Mouse (Mus musculus): Measurements from ENCODE around the gene Yeats2.
"Not testable (repeated sequence)": the region's sequence is repeated elsewhere in the genome, so short reads cannot be mapped to it uniquely, and the experiment has no call there.

Yeats2 gene

DNA sequence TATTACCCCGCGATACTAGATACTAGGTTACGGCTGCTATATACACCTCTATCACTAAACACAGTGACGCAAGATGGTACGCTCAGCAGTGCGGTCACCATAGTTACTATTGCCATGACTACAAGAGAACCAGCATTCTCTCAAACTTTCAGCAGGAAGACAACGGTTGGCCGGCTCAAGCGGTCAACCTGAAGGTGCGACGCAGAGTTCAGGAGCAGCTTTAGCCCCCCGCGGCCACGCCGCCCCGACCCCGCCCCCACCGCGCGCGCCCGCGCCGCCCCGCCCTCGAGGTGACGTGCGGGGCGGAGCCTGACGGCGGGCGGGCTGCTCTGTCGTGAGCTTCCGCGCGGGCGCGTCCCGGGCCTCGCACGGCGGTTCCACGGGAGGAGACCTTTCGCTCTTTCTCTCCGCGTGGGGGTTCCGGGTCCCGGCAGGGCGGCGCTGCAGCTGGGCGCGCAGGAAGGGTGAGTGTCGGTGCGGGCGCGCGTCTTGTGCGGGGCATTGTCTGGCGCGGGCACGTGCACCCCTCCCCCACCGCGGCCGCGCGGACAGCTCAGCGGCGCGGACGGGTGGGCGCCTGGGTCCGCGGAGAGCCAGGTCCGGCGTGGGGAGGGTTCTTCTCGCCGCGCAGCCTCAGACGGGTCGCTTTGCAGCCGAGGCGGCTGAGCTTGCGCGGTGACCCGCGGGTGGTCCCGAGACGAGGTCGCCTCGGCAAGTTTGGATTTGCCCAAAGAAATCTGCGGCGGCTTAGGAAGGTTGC lies at the start of gene Yeats2:
Gene Yeats2 (plus strand): TSS at position 292 of the 760 bp plus-strand sequence.
- peak; percentile 83 to 87 for DNase-seq

DNA sequence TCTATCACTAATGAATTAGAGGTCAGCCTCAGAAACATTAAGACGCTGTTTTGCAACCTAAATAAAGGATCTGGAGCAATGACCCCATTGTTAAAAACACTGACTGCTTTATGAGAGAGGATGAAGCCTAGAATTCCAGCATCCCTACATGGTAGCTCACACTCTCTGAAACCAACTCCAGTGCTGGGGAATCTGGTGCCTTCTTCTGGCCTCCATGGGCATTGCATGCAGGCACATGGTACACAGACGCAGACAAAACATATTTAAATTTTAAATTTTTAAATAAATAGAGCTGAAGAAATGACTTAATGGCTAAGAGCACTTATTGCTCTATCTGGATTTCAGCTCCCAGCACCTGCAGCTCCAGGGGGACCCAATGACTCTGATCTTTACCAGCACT lies 44.9 kb upstream of the Yeats2 start:
- DNase-seq: no peak

DNA sequence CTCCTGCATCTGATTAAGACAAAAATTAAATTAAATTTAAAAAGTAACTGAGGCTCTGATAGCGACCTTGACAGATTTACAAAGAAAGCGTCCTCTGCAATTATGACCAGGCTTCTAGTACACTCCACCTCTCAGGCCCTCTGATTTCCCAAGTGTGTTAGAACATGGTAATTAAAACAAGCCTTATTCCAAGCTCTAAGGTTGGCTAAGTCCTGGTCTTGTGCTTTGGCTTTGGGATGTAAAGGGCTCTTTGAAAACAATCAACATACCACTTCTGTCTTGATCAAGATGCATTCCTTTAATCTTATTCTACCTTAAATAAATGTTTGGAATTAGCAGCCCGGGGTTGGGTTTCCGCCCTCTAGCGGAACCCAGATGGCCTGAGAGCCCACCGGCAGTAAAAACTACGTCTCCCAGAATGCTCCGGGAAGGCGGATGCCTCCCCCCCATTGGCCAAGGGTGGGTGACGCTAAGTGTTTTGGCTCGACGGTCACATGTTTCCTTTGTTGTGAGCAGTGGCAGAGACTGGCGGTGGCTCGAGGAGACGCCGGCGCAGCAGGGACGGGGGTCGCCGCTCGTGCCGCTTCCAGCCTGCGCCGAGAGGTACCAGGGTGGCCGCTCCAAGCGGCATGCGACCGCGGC lies 43.7 kb upstream of the Yeats2 start, which contains the start of gene Klhl24:
Gene Klhl24 (plus strand): TSS at position 474 of the 642 bp plus-strand sequence.
- DNase-seq: peak; percentile 88 to 95

DNA sequence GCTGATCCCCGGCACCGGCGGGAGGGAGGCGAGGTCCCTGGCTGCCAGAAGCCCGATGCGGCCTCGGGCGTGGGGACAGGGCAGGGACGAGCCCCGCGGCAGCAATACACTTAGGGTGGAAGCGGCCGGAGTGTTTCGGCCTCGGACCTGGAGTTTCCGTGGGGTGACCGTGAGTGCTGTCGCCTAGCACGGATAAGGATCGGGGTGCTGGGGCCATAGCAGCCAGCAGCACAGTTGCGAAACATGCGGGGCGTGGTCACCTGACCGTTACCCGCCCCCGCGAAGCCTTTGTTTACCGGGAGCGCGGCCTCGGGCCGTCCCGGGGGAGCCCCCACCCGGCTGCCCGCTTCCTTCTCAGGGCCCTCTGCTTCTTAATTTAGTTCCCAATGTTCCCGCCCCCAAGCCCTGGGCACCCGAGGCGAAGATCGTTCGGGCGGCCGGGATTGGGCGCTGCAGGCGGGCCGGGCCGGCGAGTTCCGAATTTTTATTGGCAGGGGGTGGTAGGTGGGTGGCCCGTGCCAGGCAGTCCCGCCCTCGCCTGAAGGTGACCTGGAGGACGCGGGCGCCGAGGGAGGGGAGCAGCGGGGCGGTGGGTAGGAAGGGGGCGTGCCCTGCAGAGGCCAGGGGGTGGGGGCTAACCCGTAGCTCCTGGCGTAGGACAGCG lies 43.0 kb upstream of the Yeats2 start:
- DNase-seq: peak; percentile 92 to 95

DNA sequence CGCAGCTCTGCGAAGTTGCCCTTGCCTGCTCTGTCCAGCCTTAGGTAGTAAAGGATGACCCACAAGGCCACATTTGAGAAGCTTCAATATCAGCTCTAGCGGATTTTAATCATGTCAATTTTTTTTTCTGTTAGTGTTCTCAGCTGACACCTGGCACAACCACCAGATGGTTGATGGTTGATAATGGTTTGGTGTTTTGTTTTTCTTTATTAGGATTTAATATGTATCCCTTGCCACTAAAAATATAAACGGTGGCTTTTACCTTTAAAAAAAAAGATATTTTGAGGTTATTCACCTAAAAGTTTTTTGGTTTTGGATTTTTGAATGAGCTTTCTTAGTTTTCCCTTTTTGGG lies 42.5 kb upstream of the Yeats2 start:
- no peak for DNase-seq

DNA sequence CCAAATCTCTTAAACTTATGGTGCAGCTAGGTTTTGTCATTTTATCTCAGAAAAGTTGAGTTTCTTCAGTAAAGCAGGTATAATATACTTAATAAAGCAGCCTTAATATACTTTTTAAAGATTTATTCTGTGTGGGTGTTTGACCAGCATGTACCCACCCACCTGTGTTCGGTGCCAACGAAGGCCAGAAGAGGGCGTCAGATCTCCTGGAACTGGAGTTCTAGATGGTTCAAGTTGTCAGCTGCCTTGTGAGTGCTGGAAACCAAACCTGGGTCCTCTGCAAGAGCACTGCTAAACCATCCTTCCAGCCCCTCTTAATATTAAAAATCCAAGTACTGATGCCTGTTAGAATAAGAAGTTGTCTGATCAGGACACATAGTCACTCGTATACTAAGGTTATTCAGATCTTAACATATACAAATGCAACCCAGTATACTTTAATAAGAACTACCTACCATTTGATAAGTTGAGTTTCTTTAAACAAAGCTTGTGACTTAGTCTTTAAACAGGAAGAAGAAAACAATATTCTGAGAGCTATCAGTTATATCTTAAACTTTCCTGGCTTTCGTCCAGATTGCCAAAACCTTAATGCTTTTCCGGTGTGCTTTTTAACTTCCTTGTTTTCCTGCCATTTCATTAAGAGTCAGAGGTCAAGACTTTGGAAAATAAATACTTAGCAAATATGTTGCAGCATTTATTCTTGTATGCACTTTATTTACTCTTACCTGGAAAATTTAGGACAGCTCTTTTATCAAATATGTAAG lies 41.8 kb upstream of the Yeats2 start:
- no peak for DNase-seq

DNA sequence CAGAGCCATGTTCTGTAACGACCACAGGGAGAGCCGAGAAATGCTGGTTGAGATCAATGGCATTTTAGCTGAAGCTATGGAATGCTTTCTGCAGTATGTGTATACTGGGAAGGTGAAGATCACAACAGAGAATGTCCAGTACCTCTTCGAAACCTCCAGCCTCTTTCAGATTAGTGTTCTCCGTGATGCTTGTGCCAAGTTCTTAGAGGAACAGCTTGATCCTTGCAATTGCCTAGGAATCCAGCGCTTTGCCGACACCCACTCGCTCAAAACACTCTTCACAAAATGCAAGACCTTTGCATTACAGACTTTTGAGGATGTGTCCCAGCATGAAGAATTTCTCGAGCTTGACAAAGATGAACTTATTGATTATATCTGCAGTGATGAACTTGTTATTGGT lies 33.9 kb upstream of the Yeats2 start:
- DNase-seq: no peak

DNA sequence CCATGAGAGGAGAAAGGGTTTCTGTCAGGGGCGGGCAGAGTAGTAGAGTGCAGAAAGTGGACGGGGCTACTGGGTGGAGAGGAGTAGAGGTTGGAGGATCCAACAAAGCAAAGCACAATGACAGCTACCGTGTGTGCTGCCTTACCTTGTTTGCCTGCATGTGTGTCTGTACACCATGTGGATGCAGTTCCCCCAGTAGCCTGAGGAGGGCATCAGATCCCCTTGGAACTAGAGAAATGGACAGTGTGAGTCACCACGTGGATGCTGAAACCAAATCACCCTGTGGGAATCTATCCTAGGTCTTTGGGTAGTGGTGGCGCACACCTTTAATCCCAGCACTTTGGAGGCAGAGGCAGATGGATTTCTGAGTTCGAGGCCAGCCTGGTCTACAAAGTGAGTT lies 31.9 kb upstream of the Yeats2 start:
- no peak for DNase-seq

DNA sequence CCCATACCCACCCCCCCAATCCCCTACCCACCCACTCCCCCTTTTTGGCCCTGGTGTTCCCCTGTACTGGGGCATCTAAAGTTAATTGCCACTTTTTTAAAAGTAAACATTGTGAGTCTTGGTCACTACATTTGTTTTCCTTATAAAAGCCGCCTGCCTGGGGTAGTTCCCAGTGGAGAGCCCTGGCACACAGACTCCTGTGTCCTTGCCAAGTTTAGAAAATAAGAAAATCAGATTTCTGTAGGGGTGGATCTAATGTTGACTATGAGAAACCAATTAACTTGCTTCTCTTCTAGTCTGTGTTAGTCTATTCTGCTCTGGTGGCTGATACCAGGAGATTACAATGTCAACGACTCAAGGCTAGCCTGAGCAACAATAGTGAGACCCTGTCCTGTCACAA lies 28.2 kb upstream of the Yeats2 start:
- DNase-seq: no peak

DNA sequence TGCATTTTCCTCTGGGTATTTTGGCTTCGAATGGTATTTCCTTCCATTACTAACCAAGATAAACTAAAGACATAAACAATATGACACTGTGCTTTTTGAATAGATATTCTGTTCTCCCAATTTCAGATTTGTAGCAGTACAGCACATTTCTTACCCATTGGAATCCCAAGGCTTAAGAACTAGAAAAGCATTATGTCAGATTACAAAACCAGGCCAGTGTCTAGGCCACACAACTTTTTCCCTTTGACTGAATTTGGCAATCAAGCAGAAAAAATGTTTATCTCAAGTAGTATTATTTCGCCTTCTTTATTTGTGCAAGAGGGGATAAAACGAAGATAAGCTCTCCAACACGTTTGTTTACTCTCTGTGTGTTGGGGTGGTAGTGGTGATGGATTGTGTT lies 24.8 kb upstream of the Yeats2 start:
- DNase-seq: no peak

DNA sequence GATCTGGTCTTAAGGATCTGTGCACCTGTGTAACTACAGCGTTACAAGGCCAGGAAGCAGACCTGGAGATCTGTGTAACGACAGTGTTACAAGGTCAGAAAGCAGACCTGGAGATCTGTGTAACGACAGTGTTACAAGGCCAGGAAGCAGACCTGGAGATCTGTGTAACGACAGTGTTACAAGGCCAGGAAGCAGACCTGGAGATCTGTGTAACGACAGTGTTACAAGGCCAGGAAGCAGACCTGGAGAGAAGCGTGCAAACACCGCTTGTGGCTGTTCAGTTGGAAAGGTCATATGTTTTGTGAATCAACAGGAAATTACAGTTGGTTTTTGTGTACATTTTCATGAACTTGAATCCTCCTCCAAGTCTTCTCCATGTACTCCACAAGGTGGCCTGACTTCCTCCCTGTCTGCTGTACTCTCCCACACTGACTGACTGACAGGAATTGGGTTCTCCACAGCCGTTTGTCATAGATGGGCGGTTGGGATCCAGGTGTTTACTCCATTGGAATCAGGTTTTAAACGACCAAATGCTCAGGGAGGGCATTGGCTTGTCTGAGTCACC lies 14.5 kb upstream of the Yeats2 start:
- not testable (repeated sequence) for DNase-seq

DNA sequence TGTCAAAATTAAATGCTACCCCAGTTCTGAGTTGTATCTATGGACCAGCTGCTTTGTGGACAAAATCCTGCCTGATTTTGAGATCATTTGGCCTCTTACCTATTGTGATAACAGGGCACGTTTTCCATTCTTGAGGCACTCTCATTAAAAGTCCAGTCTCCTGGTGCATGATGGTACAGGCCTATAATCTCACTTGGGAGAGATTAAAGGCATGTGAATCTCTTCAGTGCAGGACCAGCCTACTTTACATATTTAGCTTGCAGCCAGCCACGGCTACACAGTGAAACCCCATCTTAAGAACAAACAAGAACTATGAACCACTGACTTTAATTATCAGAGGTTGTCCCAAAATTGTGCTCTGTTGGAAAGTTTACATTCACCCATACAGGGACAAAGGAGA lies 10.5 kb upstream of the Yeats2 start:
- no peak for DNase-seq

DNA sequence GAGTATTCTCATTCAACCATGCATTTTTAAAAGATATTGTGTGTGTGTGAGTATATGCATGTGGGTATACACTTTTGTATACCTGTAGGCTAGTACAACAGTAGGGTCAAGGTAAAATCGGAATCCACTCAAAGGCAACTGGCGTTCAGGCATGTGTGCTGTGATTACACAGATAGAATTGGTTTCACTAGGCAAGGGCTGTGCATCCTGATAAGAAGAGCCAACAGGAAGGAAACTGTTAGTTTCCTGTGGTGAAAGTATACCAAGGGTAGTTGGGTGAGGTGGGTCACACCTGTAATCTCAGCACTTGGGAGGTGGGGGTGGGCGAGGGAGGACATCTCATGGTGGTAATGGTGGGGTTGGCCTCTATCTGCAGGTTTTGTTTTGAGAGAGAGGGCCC lies 3.7 kb downstream of the Yeats2 start:
- DNase-seq: no peak

DNA sequence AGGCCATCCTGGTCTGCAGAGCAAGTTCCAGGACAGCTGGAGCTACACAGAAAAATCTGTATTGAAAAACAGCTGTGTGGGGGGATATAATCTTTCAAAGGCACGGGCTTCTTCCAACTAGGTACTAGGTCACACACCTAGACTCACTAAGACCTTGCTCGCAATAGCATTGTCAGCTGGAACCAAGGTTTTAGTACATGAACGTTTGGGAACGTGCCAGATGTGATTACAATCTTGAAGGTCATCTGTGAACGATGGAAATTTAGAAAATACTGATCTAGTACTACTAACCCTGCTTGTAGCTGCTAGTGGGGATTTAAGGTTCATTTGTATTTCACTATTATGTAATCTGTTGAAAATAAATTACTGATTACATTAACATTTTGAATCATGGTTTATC lies 11.1 kb downstream of the Yeats2 start:
- no peak for DNase-seq

DNA sequence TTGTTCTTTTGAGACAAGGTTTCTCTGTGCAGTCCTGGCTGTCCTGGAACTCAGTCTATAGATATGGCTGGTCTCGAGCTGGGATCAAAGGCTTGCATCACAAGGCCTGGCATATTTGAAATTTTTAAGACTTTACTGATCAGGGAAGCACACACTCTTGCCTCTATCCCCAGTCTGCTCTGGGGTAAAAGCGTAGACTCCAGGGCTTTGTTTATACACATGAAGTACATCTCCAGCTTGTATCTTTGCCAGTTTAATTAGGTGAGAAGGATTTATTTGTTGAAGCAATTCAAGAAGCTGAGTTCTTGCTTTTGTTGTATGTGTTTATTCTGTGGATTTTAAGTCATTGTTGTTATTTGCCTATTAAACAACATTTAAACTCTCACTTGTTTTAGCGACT lies 12.9 kb downstream of the Yeats2 start:
- no peak for DNase-seq

DNA sequence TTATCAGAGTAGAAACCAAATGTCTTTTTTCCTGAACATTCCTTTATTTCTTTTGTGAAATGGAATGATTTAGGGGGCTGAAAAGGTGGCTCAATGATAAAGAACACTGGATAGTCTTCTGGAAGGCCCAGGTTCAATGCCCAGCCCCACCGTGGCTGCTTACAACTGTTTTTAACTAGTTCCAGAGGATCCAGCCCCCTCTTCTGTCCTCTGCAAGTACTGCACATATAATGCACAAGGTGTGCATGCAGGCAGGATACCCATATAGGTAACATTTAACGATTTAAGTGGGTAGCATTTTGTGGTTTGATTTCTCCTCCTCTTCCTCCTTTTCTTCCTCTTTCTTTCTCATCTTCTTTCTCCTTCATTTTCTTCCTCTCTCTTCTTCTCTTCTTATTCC lies 19.3 kb downstream of the Yeats2 start:
- no peak for DNase-seq

DNA sequence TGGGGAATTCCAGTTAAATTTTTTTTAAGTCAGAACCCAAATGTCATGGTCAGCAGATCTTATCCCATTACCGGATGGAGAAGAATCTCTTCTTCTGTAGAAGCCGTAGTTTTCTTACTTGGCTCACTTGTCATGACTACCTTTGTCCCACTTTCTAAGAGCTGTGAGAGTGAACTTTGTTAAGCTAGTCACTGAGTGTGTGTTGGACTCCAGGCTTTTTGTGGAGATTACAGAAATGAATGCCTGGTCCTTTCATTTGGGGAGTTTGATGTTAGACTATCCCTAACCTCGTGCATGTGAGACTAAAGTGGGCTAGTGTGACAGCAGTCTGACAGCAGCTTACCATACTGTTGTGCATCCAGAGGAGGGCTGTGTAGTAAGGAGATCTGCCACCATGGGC lies 28.2 kb downstream of the Yeats2 start:
- DNase-seq: no peak

DNA sequence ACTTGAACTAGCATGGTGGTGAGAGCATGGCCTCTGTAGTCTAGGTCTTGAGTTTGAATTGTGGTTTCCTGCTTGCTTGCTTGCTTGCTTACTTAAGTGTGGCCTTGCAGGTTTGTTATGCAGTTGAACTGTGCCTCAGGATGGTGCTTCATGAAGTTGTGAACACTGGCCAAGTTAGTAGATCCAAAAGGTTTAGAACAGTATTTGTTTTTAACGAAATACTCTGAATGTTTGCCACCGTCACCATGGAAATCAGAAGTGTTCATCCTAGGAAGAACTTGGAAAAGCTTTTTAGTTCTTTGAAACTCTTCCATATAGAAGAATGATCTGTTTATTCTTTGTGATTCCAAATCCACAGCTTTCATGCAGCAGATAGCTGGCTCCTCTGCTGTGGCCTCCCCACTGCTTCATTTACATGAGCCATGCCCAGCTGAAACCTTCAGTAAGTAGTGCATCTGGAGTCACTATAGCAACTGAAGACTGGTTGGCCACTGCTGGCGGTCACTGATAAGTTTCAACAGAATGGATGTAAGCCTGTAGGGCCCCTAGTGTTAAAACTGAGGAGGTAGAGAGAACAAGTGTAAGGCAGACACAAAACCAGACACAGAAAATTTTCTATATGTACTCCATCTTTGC lies 28.7 kb downstream of the Yeats2 start:
- no peak for DNase-seq

DNA sequence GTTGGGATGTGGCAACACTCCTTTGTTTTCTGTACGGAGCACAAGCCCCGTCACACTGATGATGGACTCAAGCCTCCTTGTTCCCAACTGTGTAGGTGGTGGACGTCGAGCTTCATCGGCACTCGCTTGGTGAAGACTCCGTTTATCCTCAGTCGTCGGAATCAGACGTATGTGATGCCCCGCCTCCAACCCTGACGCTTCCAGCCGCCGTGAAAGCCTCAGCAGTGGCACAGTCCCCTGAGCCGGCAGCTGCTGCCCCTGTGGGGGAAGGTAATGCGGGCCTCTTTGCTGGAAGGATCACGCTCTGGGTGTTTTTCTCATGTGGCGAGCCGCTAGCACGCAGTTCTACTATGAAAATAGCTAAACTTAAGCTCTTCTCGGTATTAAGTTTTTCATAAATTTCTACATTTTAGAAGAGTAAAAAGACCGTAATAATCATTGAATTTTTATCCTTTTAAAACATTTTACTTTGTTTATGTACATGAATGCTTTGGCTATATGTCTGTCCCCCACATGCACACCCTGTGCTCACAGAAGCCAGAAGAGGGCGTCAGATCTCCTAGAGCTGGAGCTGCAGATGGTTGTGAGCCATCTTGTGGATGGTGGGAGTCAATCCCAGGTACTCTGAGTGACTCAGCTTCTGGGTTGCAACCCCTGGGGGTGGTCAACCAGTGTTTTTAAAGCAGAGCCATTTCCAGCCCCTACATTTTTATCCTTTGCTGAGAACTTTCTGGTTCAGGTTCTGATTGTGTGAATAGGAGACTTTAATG lies 38.7 kb downstream of the Yeats2 start:
- no peak for DNase-seq

DNA sequence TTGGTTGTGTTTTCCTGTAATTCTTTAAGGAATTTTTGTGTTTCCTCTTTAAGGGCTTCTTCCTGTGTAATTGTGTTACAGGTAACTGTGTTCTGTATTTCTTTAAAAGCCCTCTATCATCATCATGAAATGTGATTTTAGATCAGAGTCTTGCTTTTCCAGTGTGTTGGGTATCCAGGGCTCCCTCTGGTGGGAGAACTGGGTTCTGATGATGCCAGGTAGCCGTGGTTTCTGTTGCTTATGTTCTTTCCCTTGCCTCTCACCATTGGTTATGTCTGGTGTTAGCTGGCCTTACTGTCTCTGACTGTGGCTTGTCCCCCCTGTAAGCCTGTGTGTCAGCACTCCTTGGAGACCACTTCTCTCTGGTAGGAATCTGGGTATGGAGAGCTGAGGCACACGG lies 44.5 kb downstream of the Yeats2 start:
- no peak for DNase-seq

DNA sequence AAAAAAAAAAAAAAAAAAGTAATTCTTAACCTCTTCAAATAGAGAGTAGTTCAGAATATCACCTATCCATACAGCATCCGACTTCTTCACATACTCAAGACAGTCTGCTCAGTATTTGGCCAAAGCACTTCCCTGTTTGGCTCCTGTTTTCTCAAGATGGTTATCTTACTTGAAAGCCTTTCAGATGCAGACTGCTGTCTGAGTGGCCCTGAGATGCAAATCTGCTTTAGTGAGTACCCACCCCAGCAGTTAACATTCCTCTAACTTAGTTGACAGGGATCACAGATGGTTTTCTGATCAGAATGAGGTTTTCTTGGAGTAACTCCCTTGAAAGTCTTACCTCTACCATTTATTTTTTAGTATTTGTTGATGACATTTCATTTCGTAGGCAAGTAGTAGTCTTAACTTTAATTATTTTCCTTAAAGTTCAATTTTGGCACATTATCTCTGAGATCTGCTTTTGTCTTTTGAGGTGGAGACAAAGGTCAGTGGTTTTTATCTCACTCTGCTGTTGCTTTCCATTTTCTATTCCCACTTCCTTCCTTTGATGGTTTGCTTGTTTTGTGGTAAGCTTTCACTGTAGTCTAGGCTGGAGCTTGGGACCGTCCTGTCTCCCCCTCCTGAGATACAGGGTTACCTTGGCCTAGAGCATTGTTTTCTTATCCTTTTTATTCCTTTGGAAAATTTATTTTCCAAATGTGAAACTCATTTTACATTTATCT lies 50.5 kb downstream of the Yeats2 start:
- no peak for DNase-seq

Data from thymus, adult 18-20 months (tissue).